Mouse (Mus musculus) brain, embryonic 14.5 days (tissue): ENCODE results near the gene Nrf1.

Source experiments
- CTCF ChIP-seq: fragments of 200-500 bp; IDR thresholded peaks from 2 replicates; pipeline ENCODE4 v1.5.1; 2012; ENCODE audit warnings: inconsistent platforms, mild to moderate bottlenecking, moderate library complexity, borderline replicate concordance; ENCODE audit not compliant: insufficient read depth, insufficient read length; ENCODE audit errors: extremely low read depth
- POLR2A ChIP-seq: fragments of 200-500 bp; IDR thresholded peaks from 2 replicates; pipeline ENCODE4 v1.6.1; 2012; ENCODE audit warnings: mild to moderate bottlenecking, inconsistent platforms, borderline replicate concordance; ENCODE audit not compliant: poor library complexity, insufficient read depth, insufficient read length, severe bottlenecking; ENCODE audit errors: extremely low read depth

- no peak for TF ChIP-seq CTCF
- no peak for TF ChIP-seq POLR2A
Observed at GRCm38 (mm10) chr6:30092816-30093215, 45.0 kb downstream of the Nrf1 start.
